Mouse (Mus musculus) MEL (cell line): Measurements from ENCODE around the gene Atrnl1. TPM values are rescaled to one million over a fixed set of nuclear protein-coding genes. Genes with fewer than 3 reads are reported as not detected.

Experiments used
- DNase-seq: peaks from one replicate; pipeline ENCODE4 v3.0.0; 2011; ENCODE audit warnings: low read depth, low spot score
- H3K27ac ChIP-seq: 2 replicates; pipeline ENCODE4 v1.5.1; 2012; ENCODE audit warnings: low read depth, mild to moderate bottlenecking, control low read depth, low read length, moderate library complexity; ENCODE audit not compliant: control insufficient read depth
- H3K27me3 ChIP-seq, 2 experiments: fragments of 150-350 bp in 1 of 2; sonication (generic) in 1 of 2; 2 replicates each; pipeline ENCODE4 v1.6.1; 2012; ENCODE audit warnings: low read length in 2 of 2, mild to moderate bottlenecking in 2 of 2, improper control_type of control experiment in 1 of 2, moderate library complexity in 1 of 2; ENCODE audit not compliant: insufficient read depth in 2 of 2, control insufficient read depth in 1 of 2
- H3K36me3 ChIP-seq, 2 experiments: 2 replicates each; pipeline ENCODE4 v1.6.1; 2012 to 2014; ENCODE audit warnings: low read length in 2 of 2, improper control_type of control experiment in 1 of 2, inconsistent platforms in 1 of 2, mild to moderate bottlenecking in 1 of 2; ENCODE audit not compliant: insufficient read depth in 2 of 2, control insufficient read depth in 1 of 2
- H3K4me1 ChIP-seq, 2 experiments: fragments of 150-350 bp in 1 of 2; sonication (generic) in 1 of 2; 2 replicates each; pipeline ENCODE4 v1.6.1; 2012; ENCODE audit warnings: low read length in 2 of 2, improper control_type of control experiment in 1 of 2, mild to moderate bottlenecking in 1 of 2; ENCODE audit not compliant: insufficient read depth in 2 of 2, control insufficient read depth in 1 of 2
- H3K4me3 ChIP-seq, 2 experiments: fragments of 150-350 bp in 1 of 2; sonication (generic) in 1 of 2; 2 replicates each; pipeline ENCODE4 v1.5.1; 2012; ENCODE audit warnings: low read depth in 2 of 2, low read length in 2 of 2, mild to moderate bottlenecking in 2 of 2, moderate library complexity in 2 of 2, control low read depth in 1 of 2, improper control_type of control experiment in 1 of 2; ENCODE audit not compliant: control insufficient read depth in 1 of 2, insufficient read depth in 1 of 2
- H3K79me2 ChIP-seq: 2 replicates; pipeline ENCODE4 v1.6.1; 2012; ENCODE audit warnings: mild to moderate bottlenecking, low read length, moderate library complexity; ENCODE audit not compliant: control insufficient read depth, poor library complexity, insufficient read depth
- H3K9ac ChIP-seq: 2 replicates; pipeline ENCODE4 v1.6.1; 2012; ENCODE audit warnings: low read depth, mild to moderate bottlenecking, control low read depth, low read length, moderate library complexity; ENCODE audit not compliant: control insufficient read depth, poor library complexity, severe bottlenecking
- H3K9me3 ChIP-seq: fragments of 150-350 bp; sonication (generic); replicated peaks from 2 replicates; pipeline ENCODE4 v1.6.1; 2012; ENCODE audit warnings: mild to moderate bottlenecking, low read length, improper control_type of control experiment, moderate library complexity; ENCODE audit not compliant: insufficient read depth
- CTCF ChIP-seq, 3 experiments: IDR thresholded peaks in 2 of 3; conservative IDR thresholded peaks in 1 of 3; 2 replicates each; pipeline ENCODE4 v1.5.1; 2011 to 2012; ENCODE audit warnings: low read length in 3 of 3, low read depth in 2 of 3, mild to moderate bottlenecking in 2 of 3, improper control_type of control experiment in 1 of 3, inconsistent platforms in 1 of 3, mixed read lengths in 1 of 3, moderate library complexity in 1 of 3; ENCODE audit not compliant: control insufficient read depth in 1 of 3, insufficient read depth in 1 of 3, poor library complexity in 1 of 3, severe bottlenecking in 1 of 3
- ELF1 ChIP-seq: IDR thresholded peaks from 2 replicates; pipeline ENCODE4 v1.6.1; 2014; ENCODE audit warnings: low read depth, mild to moderate bottlenecking, inconsistent platforms, low read length, improper control_type of control experiment, moderate library complexity
- EP300 ChIP-seq, 2 experiments: IDR thresholded peaks; 2 replicates each; pipeline ENCODE4 v1.6.1; 2011; ENCODE audit warnings: improper control_type of control experiment in 2 of 2, low read length in 2 of 2, low read depth in 1 of 2, mild to moderate bottlenecking in 1 of 2
- ETS1 ChIP-seq: IDR thresholded peaks from 2 replicates; pipeline ENCODE4 v1.6.1; 2012; ENCODE audit warnings: low read depth, mild to moderate bottlenecking, inconsistent platforms, low read length, improper control_type of control experiment, moderate library complexity
- GABPA ChIP-seq: IDR thresholded peaks from 2 replicates; pipeline ENCODE4 v1.6.1; 2012; ENCODE audit warnings: low read depth, mild to moderate bottlenecking, inconsistent platforms, low read length, improper control_type of control experiment, moderate library complexity
- HCFC1 ChIP-seq: IDR thresholded peaks from 2 replicates; pipeline ENCODE4 v1.6.1; 2012; ENCODE audit warnings: low read depth, mild to moderate bottlenecking, inconsistent platforms, low read length, improper control_type of control experiment, moderate library complexity
- KAT2A ChIP-seq: conservative IDR thresholded peaks from 2 replicates; pipeline ENCODE4 v1.6.1; 2012; ENCODE audit warnings: low read depth, low read length, improper control_type of control experiment, inconsistent platforms
- MAZ ChIP-seq: IDR thresholded peaks from 2 replicates; pipeline ENCODE4 v1.6.1; 2012; ENCODE audit warnings: low read depth, mild to moderate bottlenecking, inconsistent platforms, low read length, improper control_type of control experiment
- MEF2A ChIP-seq: IDR thresholded peaks from 2 replicates; pipeline ENCODE4 v1.6.1; 2014; ENCODE audit warnings: low read depth, mild to moderate bottlenecking, inconsistent platforms, low read length, improper control_type of control experiment; ENCODE audit not compliant: poor library complexity, insufficient replicate concordance, severe bottlenecking; ENCODE audit errors: extremely low read depth
- MYB ChIP-seq: IDR thresholded peaks from 2 replicates; pipeline ENCODE4 v1.6.1; 2011; ENCODE audit warnings: mild to moderate bottlenecking, low read depth, low read length, improper control_type of control experiment
- MYC ChIP-seq: IDR thresholded peaks from 2 replicates; pipeline ENCODE4 v1.6.1; 2011; ENCODE audit warnings: low read depth, mild to moderate bottlenecking, low read length, improper control_type of control experiment, moderate library complexity
- NELFE ChIP-seq: IDR thresholded peaks from 2 replicates; pipeline ENCODE4 v1.6.1; 2011; ENCODE audit warnings: low read depth, low read length, improper control_type of control experiment
- POLR2A ChIP-seq, 2 experiments: IDR thresholded peaks; 2 replicates each; pipeline ENCODE4 v1.6.1; 2011 to 2012; ENCODE audit warnings: low read length in 2 of 2, mild to moderate bottlenecking in 2 of 2, control low read depth in 1 of 2, improper control_type of control experiment in 1 of 2, low read depth in 1 of 2, moderate library complexity in 1 of 2; ENCODE audit not compliant: control insufficient read depth in 1 of 2, insufficient read depth in 1 of 2, poor library complexity in 1 of 2
- RAD21 ChIP-seq: IDR thresholded peaks from 2 replicates; pipeline ENCODE4 v1.6.1; 2011; ENCODE audit warnings: mild to moderate bottlenecking, low read depth, low read length, improper control_type of control experiment
- SIN3A ChIP-seq: IDR thresholded peaks from 2 replicates; pipeline ENCODE4 v1.6.1; 2012; ENCODE audit warnings: low read length, improper control_type of control experiment, inconsistent platforms
- TAL1 ChIP-seq: IDR thresholded peaks from 2 replicates; pipeline ENCODE4 v1.6.1; 2012; ENCODE audit warnings: mild to moderate bottlenecking, inconsistent platforms, low read length, moderate library complexity, mixed read lengths
- TBP ChIP-seq: IDR thresholded peaks from 2 replicates; pipeline ENCODE4 v1.8.0; 2011; ENCODE audit warnings: low read depth, low read length, improper control_type of control experiment
- TCF12 ChIP-seq: IDR thresholded peaks from 2 replicates; pipeline ENCODE4 v1.6.1; 2014; ENCODE audit warnings: low read depth, mild to moderate bottlenecking, inconsistent platforms, low read length, improper control_type of control experiment, moderate library complexity
- USF1 ChIP-seq: IDR thresholded peaks from 2 replicates; pipeline ENCODE4 v1.6.1; 2014; ENCODE audit warnings: low read depth, mild to moderate bottlenecking, inconsistent platforms, low read length, improper control_type of control experiment, moderate library complexity
- USF2 ChIP-seq, 2 experiments: IDR thresholded peaks; 2 replicates each; pipeline ENCODE4 v1.6.1; 2011 to 2012; ENCODE audit warnings: improper control_type of control experiment in 2 of 2, low read length in 2 of 2, borderline replicate concordance in 1 of 2, inconsistent platforms in 1 of 2, low read depth in 1 of 2, mild to moderate bottlenecking in 1 of 2; ENCODE audit not compliant: insufficient read depth in 1 of 2
- ZC3H11A ChIP-seq: IDR thresholded peaks from 2 replicates; pipeline ENCODE4 v1.6.1; 2012; ENCODE audit warnings: low read depth, mild to moderate bottlenecking, inconsistent platforms, low read length, improper control_type of control experiment
- ZMIZ1 ChIP-seq: IDR thresholded peaks from 2 replicates; pipeline ENCODE4 v1.6.1; 2012; ENCODE audit warnings: low read depth, mild to moderate bottlenecking, inconsistent platforms, low read length, improper control_type of control experiment, moderate library complexity
- polyA plus RNA-seq, 2 experiments: library from polyadenylated mRNA; stranded (reverse) in 1 of 2; unstranded in 1 of 2; fragments of >175 nt in 1 of 2; fragments of >200 nt in 1 of 2; gene quantifications; 2 replicates each; pipeline versions ENCODE4 v1.2.1 to v1.2.4; 2012; ENCODE audit warnings: low replicate concordance in 2 of 2, low read depth in 1 of 2; ENCODE audit not compliant: insufficient read length in 2 of 2, insufficient read depth in 1 of 2, missing spikeins in 1 of 2
- total RNA-seq: library from RNA; depleted of rRNA; stranded (reverse); fragments of 300-350 nt; gene quantifications from 2 replicates; pipeline ENCODE4 v1.2.3, GENCODE M21; 2012

The Atrnl1 gene
- total and polyA plus RNA-seq, 3 experiments: 6.4 to 8.2 TPM; not detected in 1

DNA sequence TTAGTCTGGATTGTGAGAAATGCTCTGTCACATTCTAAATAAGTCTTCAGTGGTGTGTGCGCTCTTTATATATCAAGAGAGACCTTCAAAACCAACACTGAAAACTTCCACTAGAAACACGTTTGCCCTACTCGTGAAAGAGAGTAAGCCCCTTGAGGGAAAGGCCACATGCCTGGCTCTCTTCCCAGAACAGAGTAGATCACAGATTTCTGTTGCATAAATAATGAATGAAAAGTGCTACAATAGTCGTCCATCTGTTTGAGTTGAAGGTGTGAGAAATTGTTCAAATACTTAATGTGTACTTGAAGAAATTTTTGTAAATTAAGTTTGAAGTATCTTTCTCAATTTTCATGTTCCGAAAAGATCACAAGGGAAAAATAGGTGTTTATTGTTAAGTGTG lies 312.2 kb downstream of the Atrnl1 start (continued):
- no peak for TF ChIP-seq GABPA
- TF ChIP-seq KAT2A: no peak
- no peak for TF ChIP-seq USF2 (IDR thresholded peaks at IDR 0.05; ENCODE audit: borderline replicate concordance in 1 of 2, insufficient read depth in 1 of 2, low read depth in 1 of 2, low read length in 2 of 2)
- TF ChIP-seq MEF2A: no peak
- TF ChIP-seq ZMIZ1: no peak

DNA sequence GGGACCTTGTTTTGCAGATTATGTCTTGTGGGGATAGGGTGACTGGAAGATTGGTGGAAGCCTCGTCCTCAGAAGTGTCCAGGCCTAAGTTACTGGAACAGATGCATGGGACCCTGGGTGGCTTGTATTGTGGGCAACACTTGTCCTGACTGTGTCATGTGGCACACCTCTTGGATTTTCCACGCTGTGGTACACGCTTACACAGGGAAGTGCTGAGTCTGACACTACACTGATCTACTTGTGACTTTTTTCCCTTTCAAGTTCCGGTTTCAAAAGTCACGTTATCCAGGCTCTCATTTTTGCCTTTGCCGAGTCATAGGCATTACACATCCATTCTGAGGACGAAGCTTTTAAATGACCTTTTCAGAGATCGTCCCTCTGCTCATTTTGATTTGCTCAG lies 314.0 kb downstream of the Atrnl1 start:
- peaks cover 2 to 10% of the 10 kb centered on the region in 2 experiments; a peak in 3 of 4 replicates for H3K4me1 ChIP-seq
- H3K27me3 ChIP-seq: no peaks in the 10 kb centered on the region
- no peak overlapping the region for H3K4me3 ChIP-seq
- H3K9ac ChIP-seq: no peak overlapping the region
- H3K27ac ChIP-seq: no peak overlapping the region
- H3K36me3 ChIP-seq: peaks cover 0 to 7% of the 10 kb centered on the region in 2 experiments; a peak in 1 of 4 replicates
- DNase-seq: no peak
- no peaks in the 10 kb centered on the region; the same call in 1 of the 2 replicates for H3K79me2 ChIP-seq
- TF ChIP-seq NELFE: no peak
- TF ChIP-seq MYC: no peak
- no peak for TF ChIP-seq MAZ
- no peak for TF ChIP-seq RAD21
- TF ChIP-seq EP300 (IDR thresholded peaks at IDR 0.05; ENCODE audit: low read depth in 1 of 2, low read length in 2 of 2): no peak
- no peak for TF ChIP-seq USF2 (IDR thresholded peaks at IDR 0.05; ENCODE audit: borderline replicate concordance in 1 of 2, insufficient read depth in 1 of 2, low read depth in 1 of 2, low read length in 2 of 2)
- TF ChIP-seq ETS1: no peak
- no peak for TF ChIP-seq POLR2A (IDR thresholded peaks at IDR 0.05; ENCODE audit: control insufficient read depth in 1 of 2, insufficient read depth in 1 of 2, low read depth in 1 of 2, low read length in 2 of 2, poor library complexity in 1 of 2)
- TF ChIP-seq ZC3H11A: no peak
- no peak for TF ChIP-seq USF1
- no peak for TF ChIP-seq KAT2A
- TF ChIP-seq TCF12: no peak
- TF ChIP-seq TBP: no peak
- TF ChIP-seq TAL1: no peak
- TF ChIP-seq SIN3A: no peak
- TF ChIP-seq CTCF (IDR thresholded peaks at IDR 0.05 in 2 of 3, conservative IDR thresholded peaks at IDR 0.05 in 1 of 3; ENCODE audit: control insufficient read depth in 1 of 3, insufficient read depth in 1 of 3, low read depth in 2 of 3, low read length in 3 of 3, poor library complexity in 1 of 3, severe bottlenecking in 1 of 3): no peak
- no peak for TF ChIP-seq MYB
- no peak for TF ChIP-seq ELF1
- TF ChIP-seq HCFC1: no peak
- no peaks in the 10 kb centered on the region for H3K9me3 ChIP-seq
